Mouse (Mus musculus): ENCODE data around the gene Txn1.

Txn1 gene

DNA sequence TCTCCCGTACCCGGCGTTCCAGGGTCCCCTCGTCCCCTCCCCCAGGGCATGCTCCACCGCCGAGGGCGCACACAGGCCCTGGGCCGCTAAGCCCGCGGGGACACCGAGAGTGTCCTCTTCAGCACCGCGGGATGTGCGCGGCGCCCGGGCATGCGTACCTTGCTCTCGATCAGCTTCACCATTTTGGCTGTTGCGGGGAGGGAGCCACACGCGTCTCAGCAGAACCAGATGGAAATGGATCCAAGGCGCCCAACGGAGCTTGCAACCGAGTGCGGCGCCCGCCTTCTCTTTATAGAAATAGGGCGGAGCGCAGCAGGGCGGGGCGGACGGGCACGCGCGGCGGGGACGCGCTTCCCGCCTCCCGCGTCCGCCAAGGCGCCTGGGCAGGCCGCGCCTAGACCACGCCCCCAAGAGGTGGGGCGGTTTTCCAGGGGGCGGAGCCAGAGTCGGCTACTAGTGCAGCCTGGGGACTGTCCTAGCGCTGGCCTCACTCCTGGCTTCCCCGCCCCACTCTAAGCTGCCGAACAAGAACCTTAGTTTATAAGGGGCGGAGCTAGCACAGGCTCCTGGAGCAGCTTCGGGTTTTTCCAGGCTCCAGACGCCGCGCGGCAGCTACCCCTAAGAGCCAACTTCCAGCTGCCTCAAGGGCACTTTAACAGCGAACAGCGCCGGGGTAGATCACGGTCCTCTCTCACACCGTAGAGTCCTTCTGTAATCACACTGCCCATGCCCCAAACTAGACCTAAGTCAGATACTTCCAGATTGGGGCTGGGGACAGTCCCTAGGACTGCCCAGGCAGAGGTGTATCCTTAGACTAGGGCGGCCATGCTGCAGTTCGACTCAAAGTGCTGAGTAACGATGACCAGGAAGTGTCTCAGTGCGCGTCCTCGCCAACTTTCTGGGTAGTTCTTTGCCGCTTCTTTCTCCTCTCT, at the start of gene Txn1:
TSS of gene Txn1 (minus strand) at position 383 of the 932 bp plus-strand sequence.
- peak; percentile 90 to 93 for DNase-seq (ENCODE audit: low spot score in 2 of 2)

DNA sequence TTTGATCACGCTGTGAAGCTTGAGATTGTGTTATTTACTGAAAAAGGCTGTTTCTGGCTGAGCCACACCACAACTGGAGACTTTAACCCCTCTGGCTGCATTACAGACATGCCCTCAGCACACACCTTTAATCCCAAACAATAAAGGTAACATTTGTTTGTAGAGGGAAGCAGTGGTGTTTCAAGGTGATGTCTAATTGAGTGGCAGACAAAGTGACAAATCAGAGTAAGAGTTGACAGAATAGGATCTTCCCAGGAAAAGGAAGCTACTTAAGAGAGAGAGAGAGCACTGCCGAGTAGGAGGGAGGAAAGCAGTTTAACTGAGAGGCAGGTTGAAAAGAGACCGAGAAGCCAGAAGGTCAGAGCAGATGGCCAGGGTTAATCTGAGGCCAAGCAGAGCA, 47.3 kb upstream of the Txn1 start:
- no peak for DNase-seq (ENCODE audit: low spot score in 2 of 2)

DNA sequence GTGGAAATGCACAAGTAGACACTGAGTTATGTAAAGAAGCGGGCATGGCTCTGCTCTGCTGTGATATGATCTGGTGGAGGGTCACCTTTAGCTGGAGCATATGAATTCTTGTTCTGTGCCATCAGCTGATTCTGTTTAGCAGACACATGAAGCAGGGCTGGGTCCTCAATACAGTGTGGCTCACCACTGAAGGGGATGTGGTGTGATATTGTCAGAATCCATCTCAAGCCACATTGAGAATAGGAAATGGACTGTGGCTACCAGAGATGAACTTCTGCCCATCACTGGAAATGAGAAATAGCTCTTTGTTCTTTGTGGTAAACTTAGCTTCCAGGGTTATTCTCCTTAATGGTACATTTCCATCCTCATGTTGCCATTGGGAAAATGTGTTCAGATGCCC, 35.2 kb upstream of the Txn1 start:
- DNase-seq (ENCODE audit: low spot score in 2 of 2) = no peak

DNA sequence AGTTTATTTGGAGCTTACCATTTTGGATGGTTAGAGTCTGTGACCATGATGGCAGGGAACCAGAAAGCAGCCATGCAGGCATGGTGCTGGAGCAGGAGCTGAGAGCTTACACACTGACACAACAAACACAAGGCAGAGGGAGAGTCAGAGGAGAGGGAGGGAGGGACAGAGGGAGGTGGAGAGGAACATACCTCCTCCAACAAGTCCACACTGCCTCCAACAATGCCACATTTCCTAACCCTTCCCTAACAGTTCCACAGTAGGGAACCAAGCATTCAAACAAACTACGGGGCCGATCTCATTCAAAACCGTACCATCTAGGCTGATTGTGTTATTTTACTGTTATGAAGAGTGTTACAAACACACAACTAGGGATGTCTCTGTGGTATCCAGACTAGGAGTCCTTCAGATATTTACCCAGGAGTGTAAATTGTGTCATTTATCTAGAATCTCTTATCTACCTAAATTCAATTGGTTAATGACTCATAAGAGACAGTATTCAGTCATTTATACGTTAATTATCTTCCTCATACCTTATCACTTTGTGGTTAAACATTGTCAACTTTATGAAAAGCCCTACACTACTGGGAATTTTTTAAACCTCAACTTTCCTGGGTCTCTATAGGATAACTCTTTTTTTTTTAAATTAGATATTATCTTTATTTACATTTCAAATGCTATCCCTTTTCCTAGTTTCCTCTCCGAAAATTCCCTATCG, 18.3 kb upstream of the Txn1 start:
- DNase-seq (ENCODE audit: low spot score in 2 of 2) = no peak

DNA sequence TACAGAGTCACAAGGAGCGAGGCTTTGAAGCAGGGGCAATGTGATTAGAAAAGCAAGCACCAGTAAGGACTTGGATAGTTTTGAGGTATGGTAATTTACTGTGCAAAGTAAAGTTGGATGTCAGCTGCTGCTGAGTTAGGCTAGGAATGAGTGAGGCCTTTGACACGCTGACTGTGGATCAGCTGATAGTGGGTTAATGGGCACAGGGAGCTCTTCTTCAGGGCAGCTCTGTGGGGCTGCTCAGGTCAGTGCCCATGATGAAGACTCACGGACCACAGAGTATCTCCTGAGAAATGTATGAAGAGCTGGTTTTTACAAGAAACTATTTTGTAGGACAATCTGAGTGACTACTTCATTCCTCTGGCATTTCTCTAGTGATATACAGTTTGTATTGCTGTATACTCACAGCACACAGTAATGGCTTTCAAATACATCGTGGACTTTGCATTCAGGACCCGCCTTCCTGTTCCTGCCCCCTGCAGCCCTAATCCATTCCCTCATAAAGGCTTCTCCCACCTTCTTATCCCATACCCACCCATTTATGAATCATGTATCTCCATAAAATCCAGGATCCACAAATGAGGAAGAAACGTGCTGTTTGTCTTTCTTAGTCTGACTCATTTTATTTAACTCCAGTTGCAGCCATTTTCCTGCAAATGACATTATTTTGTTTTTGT, 17.5 kb upstream of the Txn1 start:
- no peak for DNase-seq (ENCODE audit: low spot score in 2 of 2)

DNA sequence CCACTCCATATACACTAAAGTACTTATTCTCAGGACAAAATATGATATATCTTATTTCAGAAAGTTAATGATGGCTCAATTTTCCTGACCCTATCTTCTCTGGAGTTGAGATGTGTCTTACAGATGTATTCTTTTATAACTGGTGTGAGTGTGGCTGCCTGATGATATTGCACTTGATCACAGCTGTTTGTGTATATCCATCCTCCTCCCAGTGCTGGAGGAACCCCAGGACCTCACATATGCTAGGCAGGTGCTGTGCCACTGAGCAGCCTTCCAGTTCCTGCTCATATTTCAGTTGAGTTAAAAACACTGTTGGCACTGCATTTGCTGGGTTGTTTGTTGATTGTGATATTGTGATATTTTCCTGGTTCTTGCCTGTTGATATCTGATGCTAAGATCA, 14.1 kb upstream of the Txn1 start:
- DNase-seq (ENCODE audit: low spot score in 2 of 2) = no peak

DNA sequence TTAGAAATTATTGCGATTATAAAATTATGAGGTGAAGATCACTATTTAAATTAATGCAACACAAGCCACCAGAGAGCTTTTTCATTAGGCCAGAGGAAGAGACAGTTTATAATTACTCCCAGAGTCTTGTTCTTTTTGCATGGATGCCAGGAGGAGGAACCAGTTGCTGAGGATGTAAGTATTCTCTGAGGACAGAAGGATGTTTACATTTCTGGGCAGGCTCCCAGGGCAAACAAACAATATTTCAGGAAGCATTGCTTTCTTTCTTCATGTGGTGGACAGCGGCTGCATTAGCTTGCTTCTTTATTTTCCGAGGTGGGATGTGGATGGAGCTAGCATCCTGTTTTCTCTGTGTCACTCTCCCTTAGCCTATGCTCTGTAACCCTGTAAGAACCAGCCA, 11.0 kb upstream of the Txn1 start:
- DNase-seq (ENCODE audit: low spot score in 2 of 2) = no peak

DNA sequence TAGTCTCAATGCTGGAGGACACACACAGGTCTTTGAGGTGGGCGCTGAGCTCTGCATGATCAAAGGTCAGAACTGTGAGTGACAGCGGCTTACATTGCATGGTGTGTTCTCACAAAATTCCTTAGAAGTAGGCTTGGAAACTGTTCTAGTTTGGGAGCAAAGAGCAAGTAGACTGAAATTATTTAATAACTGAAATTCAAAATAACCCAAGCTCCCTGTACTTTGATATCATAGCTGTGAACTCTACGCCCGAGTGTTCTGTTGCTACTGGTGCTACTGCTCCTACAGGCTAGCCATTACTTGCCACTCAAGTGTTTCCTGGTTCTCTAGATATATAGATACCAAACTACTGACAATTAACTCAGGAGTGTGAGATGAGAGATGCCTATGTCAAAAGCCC, 9.3 kb upstream of the Txn1 start:
- no peak for DNase-seq (ENCODE audit: low spot score in 2 of 2)

DNA sequence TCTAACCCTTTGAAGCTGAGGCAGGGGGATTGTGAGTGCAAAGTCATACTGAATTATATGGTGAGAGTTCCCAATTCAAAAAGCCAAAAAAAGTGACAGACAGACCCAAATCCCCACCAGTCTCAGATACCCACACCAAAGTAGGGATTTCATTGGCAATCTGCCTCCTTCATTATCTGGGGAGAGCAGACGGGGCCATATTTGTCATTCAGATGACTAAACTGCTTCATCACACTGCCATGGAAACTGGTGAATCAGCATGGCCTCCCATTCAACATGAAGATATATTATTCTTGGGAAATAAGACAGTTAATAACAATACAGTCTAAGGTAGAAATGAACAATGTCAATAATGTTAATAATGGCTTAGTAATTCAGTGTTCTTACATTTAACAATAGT, 7.9 kb upstream of the Txn1 start:
- no peak for DNase-seq (ENCODE audit: low spot score in 2 of 2)

DNA sequence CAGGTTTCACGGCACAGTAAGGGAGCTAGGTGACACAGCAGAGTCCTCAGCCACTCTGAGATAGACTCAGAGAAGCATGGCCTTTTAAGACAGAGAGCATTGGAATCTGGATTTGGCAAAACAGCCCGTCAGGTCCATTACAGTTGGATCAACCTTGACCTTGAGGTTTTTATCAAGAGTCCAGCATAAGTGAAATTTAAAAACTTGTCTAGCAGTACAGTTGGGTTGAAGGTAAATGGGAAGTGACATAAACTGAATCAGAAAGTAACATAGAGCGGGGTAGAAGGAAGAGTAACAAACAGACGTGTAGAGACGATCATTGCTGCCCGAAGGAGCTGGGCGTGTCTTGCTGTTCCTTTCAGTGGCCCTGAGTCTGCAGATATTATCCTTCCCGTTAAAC, 2.8 kb upstream of the Txn1 start:
- no peak for DNase-seq (ENCODE audit: low spot score in 2 of 2)

DNA sequence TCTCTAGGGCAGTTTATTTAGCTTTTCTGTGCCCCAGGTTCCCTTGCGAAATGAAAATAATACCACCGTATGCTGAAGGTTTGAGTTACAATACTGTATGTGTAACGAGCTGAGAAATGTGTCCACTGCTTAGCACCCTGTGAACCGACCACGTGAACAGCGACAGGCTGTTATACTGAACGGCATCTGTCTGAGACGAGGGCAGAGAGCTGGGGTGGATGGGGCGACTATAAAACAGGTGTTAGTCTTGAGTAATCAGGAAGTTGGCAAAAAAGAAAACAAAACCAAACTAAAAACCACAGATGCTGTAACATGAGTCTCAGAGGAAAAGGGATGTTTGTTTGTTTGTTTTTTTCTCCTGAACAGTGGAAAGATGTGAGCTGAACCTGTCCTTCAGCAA, 1.9 kb upstream of the Txn1 start:
- no peak for DNase-seq (ENCODE audit: low spot score in 2 of 2)

DNA sequence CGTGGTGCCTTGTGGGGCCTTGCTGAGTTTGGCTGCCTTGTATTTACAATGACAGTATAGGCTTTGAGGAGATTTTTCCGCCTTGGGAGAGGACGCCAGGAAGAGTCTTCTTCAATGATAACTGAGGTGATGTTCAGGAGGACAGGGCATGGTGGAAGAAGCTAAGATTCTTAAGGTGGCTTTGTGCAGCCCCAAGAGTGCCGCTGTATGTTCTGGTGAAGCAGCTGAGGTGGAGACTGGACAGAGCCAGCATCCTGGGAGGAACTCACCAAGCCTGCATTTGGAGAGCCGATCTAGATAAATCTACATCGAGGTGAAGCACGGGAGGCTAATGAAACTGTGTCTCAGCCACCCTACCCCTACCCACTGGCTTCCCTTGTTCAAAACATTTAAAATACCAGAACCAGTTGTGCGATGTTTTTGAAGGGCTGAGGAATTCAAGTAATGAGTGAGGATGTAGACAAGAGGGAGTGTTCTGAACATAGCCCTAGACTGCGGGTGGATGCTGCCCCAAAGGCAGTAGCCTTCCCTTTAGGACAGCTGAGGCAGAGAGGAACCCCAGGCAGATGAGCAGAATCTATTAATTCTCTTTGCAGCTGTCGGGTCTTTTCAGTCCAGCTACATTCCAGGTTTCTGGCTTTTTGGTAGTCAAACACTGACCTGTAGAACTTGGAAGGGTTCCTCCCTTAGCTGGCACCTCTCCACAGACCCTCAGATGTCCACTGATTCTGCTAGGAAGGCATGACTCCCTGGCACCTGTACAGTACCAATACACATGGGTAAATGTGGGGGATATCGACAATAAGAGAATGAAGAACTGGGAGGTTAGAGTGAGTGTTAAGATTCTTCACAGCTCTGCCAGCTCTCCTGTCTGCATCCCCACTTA, 1.2 kb upstream of the Txn1 start:
- no peak for DNase-seq (ENCODE audit: low spot score in 2 of 2)

DNA sequence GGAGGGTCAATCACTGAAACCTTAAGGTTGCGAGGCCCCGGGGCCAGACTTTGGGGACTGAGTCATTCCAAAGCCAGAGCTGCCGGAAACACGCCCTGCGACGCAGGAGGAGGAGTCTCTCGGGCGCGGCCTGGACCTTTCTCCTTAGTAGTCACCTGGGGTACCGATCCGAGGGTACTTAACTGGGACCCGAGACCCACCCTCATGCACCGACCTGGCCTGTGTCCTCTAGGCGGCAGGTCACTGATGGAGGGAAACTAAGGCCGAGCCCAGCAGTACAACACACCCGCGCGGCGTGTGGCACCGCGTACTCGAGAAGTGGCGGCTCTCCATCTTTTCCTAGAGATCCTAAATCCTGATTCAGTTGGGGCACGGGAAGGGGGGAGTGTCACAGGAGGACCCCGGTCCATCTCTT, 660 bp downstream of the Txn1 start:
- DNase-seq (ENCODE audit: low spot score in 2 of 2) = peak; percentile 60 to 68

DNA sequence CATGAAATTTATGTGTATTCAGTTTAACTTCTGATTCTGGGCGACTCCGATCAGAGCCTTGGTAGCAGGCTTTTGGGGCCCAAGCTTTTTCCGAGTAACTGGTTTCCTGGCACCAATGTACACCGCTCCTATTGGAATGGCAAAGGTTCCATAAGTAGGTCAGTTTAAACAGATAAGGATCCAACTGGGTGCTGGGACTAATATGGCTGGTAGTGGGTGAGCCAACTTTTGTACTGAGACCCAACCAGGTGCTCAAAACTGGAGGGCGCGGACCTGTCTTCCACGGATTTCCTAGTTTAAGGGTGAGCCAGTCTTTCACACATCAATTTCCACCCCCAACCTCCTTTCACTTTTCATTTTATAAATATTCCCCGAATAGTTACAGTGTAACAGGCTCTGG, 1.2 kb downstream of the Txn1 start:
- DNase-seq (ENCODE audit: low spot score in 2 of 2) = no peak

DNA sequence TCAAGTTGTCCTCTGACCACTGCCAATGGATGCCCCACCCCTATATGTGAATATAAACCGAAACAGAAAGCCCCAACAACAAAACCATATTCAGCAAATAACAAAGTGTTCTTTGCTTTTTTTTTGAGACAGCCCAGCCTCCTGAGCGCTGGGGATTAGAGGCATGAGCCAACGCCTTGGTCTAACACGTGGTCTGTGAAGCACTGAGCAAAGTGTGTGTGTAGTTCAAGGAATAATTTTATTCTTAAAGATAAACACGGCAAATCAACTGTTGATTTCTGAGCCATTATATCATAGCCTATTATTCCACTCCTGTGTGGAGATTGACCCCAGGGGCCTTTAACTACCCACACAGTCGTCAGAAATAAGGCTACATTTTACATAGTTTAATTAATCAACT, 1.6 kb downstream of the Txn1 start:
- no peak for DNase-seq (ENCODE audit: low spot score in 2 of 2)

DNA sequence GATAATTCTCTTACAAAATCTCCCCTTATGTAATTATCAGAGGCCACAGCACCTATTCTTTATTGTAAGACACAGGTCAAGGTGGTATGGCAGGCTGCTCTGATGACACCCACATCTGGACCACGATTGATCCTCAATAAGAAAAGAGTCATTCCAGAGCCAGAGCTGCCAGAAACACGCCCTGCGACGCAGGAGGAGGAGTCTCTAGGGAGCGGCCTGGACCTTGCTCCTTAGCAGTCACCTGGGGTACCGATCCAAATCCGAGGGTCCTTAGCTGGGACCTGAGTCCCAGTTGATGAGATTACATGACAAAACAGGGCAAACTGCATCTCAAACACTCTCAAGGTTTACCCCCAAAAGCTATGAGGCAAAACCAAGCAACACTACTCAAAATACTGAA, 2.4 kb downstream of the Txn1 start:
- no peak for DNase-seq (ENCODE audit: low spot score in 2 of 2)

DNA sequence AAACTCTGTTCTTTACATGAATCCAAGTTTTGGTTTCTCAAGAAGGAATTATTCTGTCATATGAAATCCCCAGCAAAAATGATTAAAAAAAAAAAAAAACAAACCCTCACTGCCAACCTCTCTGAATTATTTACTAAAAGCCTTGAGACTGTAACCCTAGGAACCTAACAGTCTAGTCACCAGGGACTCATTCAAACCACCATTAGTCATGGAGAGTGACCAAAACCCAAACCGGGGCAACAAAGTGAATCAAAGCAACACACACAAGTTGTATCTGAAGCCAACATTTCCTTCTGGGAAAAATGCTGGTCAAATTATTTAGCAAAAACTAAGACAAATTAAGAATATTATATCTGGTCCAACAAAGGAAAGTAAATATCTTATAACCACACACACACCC, 3.3 kb downstream of the Txn1 start:
- DNase-seq (ENCODE audit: low spot score in 2 of 2) = no peak

DNA sequence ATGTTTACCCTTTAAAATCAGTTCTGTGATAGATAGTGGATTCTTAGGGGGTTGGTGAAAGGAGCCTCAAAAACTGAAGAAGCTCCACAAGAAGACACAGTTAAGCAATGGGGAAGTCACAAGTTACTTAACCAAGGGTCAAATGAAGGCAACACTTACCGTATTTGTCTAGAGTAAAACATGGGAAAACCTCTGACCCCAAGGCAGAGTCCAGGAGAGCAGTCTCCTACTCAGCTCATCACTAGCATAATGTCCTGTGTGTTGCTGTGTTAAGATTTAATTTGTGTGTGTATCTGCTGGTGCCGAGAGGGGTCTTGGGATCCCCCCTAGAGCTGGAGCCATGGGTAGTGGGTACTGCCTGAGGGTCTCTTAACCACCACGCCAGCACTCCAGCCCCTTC, 3.8 kb downstream of the Txn1 start:
- no peak for DNase-seq (ENCODE audit: low spot score in 2 of 2)

DNA sequence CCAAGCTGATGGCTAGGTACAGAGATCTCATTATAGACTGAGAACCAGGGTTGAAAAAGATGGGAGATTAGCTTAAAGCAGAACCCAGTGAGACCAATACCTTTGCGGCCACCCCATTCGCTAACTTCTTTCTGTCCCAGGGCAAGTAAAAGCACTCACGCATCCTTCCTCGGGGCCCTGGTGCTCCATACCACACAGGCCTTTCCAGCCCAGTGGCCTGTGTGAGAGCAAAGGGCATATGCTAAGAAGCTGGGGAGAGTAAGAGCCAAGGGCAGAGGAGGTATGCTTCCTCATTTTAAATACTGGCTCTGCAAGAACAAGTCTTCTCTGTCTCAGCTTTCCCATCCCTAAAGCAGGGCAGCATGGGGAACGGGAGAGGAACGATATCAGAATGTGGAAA, 6.3 kb downstream of the Txn1 start:
- DNase-seq (ENCODE audit: low spot score in 2 of 2) = no peak

DNA sequence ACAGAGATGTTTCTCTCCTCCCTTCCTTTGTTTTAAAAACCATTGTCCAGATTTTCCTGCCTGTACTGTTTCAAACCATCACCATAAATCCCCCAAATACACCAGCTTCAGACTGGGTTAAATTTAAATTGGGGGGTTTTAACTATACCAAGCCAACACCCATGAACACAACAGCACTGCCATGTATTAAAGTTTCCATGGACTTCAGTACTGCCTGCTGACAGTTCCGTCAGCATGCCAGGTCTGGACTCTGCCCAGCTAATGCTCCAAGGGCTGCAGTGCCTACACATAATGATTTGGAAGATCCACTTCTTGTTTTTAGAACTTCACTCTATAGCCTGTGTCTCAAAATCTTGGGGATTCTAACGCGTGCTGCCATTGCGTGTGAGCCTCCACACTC, 8.7 kb downstream of the Txn1 start:
- DNase-seq (ENCODE audit: low spot score in 2 of 2) = no peak

DNA sequence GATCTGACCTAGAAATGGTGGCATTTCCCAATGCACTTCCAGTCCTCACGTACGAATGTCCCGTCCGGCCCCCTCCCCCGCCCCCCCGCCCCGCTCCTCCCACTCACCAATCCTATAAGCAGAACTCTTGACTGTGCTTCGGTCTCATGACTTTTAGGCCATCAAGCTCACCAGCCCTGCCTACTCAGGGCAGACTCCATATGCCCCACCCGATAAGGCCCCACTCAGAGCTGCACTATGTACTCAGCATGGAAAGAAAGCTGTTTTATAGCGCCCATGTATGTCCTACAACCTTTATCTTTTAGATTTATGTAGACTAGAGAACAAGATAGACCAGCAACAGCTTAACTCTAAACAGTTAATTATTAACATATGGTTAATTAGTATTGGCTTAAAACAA, 9.2 kb downstream of the Txn1 start:
- no peak for DNase-seq (ENCODE audit: low spot score in 2 of 2)

DNA sequence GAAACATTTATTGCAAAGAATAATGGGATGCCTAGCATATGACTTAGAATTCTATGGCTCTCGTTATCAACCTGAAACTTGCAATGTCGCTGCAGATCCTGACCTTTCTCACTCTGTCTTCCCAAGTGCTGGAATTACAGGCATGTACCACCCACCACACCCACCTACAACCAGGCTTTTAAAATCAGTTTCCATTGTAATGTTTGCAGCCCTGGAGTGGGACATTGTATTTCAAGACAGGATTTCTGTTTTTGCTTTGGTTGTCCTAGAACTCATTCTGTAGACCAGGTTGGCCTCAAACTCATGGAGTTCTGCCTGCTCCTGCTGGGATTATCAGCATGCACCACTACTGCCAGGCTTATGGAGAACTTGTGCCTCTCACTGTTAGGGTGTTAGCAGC, 13.3 kb downstream of the Txn1 start:
- no peak for DNase-seq (ENCODE audit: low spot score in 2 of 2)

Measured in right cerebral cortex, adult 2 months (tissue).